Mouse (Mus musculus) G1E (cell line): ENCODE measurements around the gene Terb2.

Experiments
- CTCF ChIP-seq: IDR thresholded peaks from 2 replicates; pipeline ENCODE4 v1.5.1; 2012; ENCODE audit warnings: low read depth, low read length, inconsistent platforms, mixed read lengths
- GATA1 ChIP-seq: IDR thresholded peaks from 2 replicates; pipeline ENCODE4 v1.6.1; 2012; ENCODE audit warnings: borderline replicate concordance, low read length, inconsistent platforms, mixed read lengths

- TF ChIP-seq CTCF (no peak), GATA1 (no peak)
Observed at GRCm38 (mm10) chr2:122223654-122224053, 37.6 kb downstream of the Terb2 start.
